Mouse (Mus musculus) heart, postnatal 0 days (tissue): Measurements from ENCODE around the gene Wdr61.

Experiments used
- CTCF ChIP-seq: IDR thresholded peaks from 2 replicates; pipeline ENCODE4 v1.5.1; 2016; ENCODE audit warnings: antibody characterized with exemption, control low read depth, low read depth
- EP300 ChIP-seq: IDR thresholded peaks from 2 replicates; pipeline ENCODE4 v1.6.1; 2016; ENCODE audit warnings: antibody characterized with exemption, low read depth

DNA sequence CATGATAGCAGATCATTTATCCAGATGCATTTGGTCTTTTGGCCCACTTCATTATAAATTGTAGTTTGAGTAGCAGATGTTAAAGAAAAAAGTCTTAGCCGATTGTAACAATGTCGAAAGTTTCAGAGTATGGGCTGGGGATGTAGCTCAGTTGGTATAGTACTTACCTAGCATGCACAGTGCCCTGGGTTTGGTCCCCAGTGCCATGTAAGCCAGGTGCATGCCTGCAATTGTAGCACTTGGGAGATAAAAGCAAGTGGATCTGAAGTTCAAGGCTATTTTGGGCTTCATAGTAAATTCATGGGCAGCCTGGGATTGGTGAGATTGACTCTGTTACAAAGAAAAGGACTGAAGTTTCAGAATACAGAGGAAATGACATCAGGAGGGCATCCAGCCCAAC is 31.7 kb downstream of the Wdr61 start:
- TF ChIP-seq CTCF (no peak), EP300 (no peak)
